Mouse (Mus musculus) spleen, postnatal 10 days (tissue): ENCODE results near the gene Pias3.
"Not testable (repeated sequence)": the region's sequence is repeated elsewhere in the genome, so short reads cannot be mapped to it uniquely, and the experiment has no call there.

Experiments
- DNase-seq, 2 experiments: peaks; one replicate each; pipeline ENCODE4 v3.0.0; 2021 to 2022; ENCODE audit warnings: low spot score in 2 of 2

Gene Pias3

GRCm38 (mm10) chr3:96684822-96685156, 11.4 kb upstream of the Pias3 start:
- no peak for DNase-seq

GRCm38 (mm10) chr3:96686057-96686456, 10.1 kb upstream of the Pias3 start:
- DNase-seq = not testable (repeated sequence)

GRCm38 (mm10) chr3:96688854-96689253, 7.3 kb upstream of the Pias3 start:
- DNase-seq = no peak

GRCm38 (mm10) chr3:96690298-96690697, 5.9 kb upstream of the Pias3 start:
- no peak for DNase-seq

DNA sequence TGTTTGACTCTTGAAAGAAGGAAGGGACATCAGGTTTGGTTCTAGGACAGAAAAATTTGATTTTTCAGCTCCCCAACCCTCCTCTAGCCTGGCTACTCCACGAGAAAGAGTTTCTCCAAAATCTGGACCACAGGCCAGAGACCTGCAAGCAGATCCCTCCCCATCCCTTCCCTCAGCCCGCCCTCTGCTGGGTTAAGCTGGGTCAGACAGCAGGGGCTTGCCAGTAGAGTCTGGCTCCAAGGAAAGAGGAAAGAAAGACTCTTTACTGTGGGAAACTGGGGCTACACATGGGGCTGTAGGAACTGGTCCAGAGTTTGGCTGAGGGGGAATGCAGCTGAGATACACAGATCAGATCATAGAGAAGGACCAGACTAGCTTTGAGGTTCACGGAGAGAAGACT, 3.7 kb upstream of the Pias3 start:
- DNase-seq = no peak

DNA sequence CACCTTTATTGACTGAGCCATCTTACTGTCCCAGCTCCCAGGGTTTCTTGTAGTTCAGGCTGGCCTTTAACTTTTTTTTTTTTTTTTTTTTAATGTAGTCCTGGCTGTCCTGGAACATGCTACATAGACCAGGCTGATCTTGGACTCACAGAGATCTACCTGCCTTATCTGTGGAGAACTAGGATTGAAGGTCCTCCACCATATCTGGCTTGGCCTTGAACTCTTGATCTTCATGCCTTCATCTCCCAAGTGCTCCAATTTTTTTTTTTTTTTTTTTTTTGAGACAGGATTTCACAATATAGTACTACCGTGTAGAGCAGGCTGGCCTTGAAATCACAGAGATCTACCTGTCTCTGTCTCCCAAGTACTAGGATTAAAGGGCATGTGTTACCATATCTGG, 2.6 kb upstream of the Pias3 start:
- DNase-seq = no peak

DNA sequence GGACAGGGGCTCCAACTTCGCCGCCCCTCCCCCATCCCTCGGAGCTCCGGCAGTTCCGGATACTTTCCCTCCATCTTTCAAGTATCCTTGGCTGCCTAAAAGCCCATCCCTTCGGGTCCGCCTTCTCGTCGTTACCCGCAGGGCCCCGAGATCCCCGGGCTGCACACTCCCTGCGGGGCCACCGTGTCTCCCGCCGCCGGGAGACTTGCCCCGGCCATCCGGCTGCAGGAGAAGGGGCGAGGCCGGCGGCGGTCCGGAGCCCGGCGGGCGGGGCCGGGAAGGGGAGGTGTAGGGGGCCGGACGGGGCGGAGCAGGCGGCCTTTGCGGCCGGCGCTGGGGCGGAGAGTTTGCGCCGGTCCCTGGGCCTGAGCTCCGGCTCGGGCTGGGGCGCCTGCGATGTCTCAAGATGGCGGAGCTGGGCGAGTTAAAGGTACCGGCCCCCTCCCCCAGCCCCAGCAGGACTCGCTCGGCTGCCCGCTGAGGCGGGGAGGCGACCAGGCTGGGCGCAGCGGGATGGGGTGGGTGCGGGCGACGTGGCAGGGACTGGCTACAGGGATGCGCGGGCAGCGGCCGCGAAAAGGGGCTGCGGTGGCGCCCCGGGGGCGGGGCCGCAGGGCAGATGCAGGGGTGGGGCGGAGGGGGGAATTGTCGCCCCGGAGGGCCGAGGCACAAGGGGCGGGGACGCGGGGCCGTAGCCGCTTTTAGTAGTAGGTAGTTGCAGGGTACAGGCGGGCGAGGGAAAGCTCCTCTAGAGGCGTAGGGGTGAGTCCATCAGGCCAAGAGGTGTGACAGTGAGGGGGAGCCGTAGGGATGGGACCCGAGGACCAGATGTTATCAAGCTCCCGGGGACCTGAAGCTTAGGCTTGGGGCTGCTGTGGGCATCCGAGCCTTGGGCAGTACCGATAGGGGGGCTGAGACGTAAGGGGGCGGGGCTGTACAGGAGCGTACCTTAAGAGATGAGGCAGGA, 865 bp downstream of the Pias3 start:
- DNase-seq = peak; percentile 82 to 88

- DNase-seq = no peak
Measured at GRCm38 (mm10) chr3:96698993-96699690, 3.0 kb downstream of the Pias3 start.

DNA sequence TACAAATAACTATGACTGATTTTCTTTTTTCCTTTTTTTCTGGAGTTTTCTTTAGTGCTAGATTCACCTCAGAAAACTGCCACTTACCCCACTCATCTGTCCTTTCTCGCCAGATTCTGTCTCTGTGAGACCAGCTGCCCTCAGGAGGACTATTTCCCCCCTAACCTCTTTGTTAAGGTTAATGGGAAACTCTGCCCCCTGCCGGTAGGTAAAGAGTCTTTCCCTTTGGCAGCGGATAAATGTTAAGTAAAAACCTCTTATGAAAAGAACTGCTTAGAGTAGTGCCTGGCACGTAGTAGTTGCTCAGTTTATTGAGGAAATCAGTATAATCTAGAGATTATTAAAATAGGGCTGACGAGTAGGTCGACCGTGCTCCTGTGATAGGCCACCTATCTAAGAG, 4.2 kb downstream of the Pias3 start:
- DNase-seq = peak in 1 of 2 experiments; percentile 70

DNA sequence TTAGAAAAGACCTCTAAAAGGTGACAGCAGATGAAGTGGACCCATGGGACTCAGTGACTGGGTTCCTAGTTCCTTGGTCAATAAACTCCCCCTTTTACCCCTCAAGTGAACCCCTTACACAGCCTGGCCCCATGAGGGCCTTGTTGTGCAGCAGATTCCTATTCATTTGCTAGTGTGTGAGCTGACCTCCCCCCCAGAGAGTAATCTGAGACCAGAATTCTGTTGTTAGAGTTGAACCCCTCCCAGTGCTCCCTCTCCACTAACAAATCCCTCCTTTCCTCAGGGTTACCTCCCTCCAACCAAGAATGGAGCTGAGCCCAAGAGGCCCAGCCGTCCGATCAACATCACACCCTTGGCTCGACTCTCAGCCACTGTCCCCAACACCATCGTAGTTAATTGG, 4.8 kb downstream of the Pias3 start:
- DNase-seq = no peak

DNA sequence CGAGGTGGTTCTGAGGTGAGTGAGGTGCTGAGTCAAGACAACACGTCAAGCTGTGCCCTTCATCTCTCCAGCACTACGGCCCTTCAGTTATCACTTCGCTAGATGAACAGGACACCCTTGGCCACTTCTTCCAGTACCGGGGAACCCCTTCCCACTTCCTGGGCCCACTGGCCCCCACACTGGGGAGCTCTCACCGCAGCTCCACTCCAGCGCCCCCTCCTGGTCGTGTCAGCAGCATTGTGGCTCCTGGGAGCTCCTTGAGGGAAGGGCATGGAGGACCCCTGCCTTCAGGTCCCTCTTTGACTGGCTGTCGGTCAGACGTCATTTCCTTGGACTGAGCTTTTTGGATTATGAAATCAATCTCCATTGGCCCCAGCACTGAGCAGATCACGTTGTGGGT, 8.6 kb downstream of the Pias3 start:
- peak in 1 of 2 experiments; percentile 60 for DNase-seq

GRCm38 (mm10) chr3:96706217-96706616, 10.0 kb downstream of the Pias3 start:
- no peak for DNase-seq

- no peak for DNase-seq
Measured at GRCm38 (mm10) chr3:96706984-96707383, 10.8 kb downstream of the Pias3 start.

- DNase-seq = peak; percentile 79 to 85
Measured at GRCm38 (mm10) chr3:96707903-96708683, 11.9 kb downstream of the Pias3 start, which contains the start of gene Nudt17. Nudt17 (minus strand) TSS chr3:96708562.

GRCm38 (mm10) chr3:96708684-96709064, 12.5 kb downstream of the Pias3 start:
- no peak for DNase-seq

- DNase-seq = no peak
Measured at GRCm38 (mm10) chr3:96714286-96714685, 18.1 kb downstream of the Pias3 start.

GRCm38 (mm10) chr3:96715854-96716253, 19.7 kb downstream of the Pias3 start:
- no peak for DNase-seq

- DNase-seq = peak in 1 of 2 experiments; percentile 61
Measured at GRCm38 (mm10) chr3:96719173-96719572, 23.0 kb downstream of the Pias3 start.

- DNase-seq = peak; percentile 94 to 95
Measured at GRCm38 (mm10) chr3:96727343-96727827, 31.2 kb downstream of the Pias3 start, which contains the start of the genes Polr3c and Rnf115. Polr3c (minus strand) TSS chr3:96727628. Rnf115 (plus strand) TSS chr3:96727664.

GRCm38 (mm10) chr3:96727828-96728633, 31.8 kb downstream of the Pias3 start:
- DNase-seq = no peak
